Mouse (Mus musculus): Measurements from ENCODE around the gene Mterf4. TPM values are rescaled to one million over a fixed set of nuclear protein-coding genes. Genes with fewer than 3 reads are reported as not detected.
"Not testable (repeated sequence)": the region's sequence is repeated elsewhere in the genome, so short reads cannot be mapped to it uniquely, and the experiment has no call there.

The Mterf4 gene
- polyA plus RNA-seq, 1 experiment from 2014 or later, result 38.0 TPM

DNA sequence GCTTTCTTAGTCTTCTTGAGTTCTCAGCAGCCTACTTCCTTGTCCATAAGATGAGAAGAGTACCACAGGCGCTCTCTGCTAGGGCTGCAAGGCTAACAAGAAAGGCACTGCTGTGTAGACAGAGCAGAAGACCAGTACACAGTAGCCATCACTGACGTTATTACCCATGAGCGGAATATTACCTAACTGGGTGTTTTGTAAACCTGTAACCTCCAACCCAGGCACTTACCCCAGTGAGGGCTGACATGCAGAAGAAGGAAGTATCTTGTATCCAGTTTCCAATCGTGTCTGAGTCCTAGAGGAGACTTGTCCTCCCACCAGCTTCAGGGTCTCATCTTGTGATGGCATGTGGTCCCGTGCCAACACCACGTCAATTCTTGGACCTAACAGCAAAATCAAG is 18.3 kb upstream of the Mterf4 start:
- H3K27me3 ChIP-seq (ENCODE audit: control insufficient read depth, insufficient read depth, low read length), result no peaks in the 10 kb centered on the region
- no peaks in the 10 kb centered on the region for H3K9me3 ChIP-seq (ENCODE audit: control insufficient read depth, low read length)
- no peak for DNase-seq (ENCODE audit: low spot score)
- H3K4me3 ChIP-seq (ENCODE audit: low read depth, low read length), result no peak overlapping the region
- 89% methylated on average over 6 of the region's 6 CpGs for WGBS
- peaks cover 19% of the 10 kb centered on the region for H3K36me3 ChIP-seq (ENCODE audit: control insufficient read depth, insufficient read depth, low read length)
- no peak overlapping the region for H3K9ac ChIP-seq (ENCODE audit: low read length)
- H3K4me1 ChIP-seq (ENCODE audit: control insufficient read depth, insufficient read depth, low read length), result no peaks in the 10 kb centered on the region
- no peak for ATAC-seq (ENCODE audit: insufficient number of reproducible peaks, low FRiP score, low TSS enrichment, low read depth)
- no peak overlapping the region for H3K4me2 ChIP-seq (ENCODE audit: low read depth, severe bottlenecking)
- H3K27ac ChIP-seq (replicated peaks; ENCODE audit: low read depth, low read length), result no peak overlapping the region

DNA sequence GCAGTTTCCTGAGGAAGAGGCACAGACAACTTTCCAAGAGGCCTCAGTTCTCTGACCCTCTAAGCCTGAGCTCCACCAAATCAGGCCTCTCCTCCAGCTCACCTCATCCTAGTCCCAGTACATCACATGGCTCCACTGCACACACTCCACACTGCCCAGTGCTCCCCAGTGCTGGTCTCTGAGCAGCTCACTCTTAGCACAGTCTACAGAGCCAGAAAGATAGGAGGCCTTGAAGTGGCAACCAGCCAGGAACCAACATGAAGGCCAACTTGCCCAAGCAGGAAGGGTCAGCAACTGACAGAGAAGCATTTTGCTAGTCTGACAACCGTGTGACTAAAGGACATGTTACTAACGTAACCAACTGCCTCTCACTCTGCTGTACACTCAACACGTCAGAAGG is 5.1 kb downstream of the Mterf4 start:
- ATAC-seq (ENCODE audit: insufficient number of reproducible peaks, low FRiP score, low TSS enrichment, low read depth) (no peak), DNase-seq (ENCODE audit: low spot score) (no peak)
- Histone ChIP-seq H3K9me3 (ENCODE audit: control insufficient read depth, low read length) (no peaks in the 10 kb centered on the region), H3K4me1 (ENCODE audit: control insufficient read depth, insufficient read depth, low read length) (no peaks in the 10 kb centered on the region), H3K4me3 (ENCODE audit: low read depth, low read length) (no peak overlapping the region), H3K9ac (ENCODE audit: low read length) (no peak overlapping the region), H3K36me3 (ENCODE audit: control insufficient read depth, insufficient read depth, low read length) (peaks cover 25% of the 10 kb centered on the region), H3K27me3 (ENCODE audit: control insufficient read depth, insufficient read depth, low read length) (no peaks in the 10 kb centered on the region), H3K27ac (replicated peaks; ENCODE audit: low read depth, low read length) (no peak overlapping the region), H3K4me2 (ENCODE audit: low read depth, severe bottlenecking) (no peak overlapping the region)
- WGBS, result 83% methylated on average over 3 of the region's 3 CpGs

DNA sequence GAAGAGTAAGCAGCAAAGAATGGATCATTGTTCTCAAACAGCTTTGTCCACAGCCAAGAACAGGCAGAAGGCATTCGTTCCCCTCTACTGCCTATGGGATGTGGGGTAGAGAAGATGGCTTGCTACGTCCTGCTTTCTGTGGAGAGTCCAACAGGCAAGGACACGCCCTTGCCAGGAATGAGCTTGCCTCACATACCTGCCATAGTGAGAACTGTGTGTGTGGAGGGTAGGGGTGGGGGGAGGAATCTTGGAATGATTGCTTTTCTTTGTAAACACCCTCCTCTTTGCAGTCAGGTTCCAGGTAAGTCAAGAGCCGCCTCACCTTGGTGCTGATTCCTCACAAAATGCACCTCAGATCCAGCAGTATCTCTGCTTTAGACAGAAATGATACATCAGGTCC is 5.9 kb downstream of the Mterf4 start:
- H3K27me3 ChIP-seq (ENCODE audit: control insufficient read depth, insufficient read depth, low read length), result no peaks in the 10 kb centered on the region
- no peak for ATAC-seq (ENCODE audit: insufficient number of reproducible peaks, low FRiP score, low TSS enrichment, low read depth)
- 81% methylated on average over 4 of the region's 4 CpGs for WGBS
- no peak overlapping the region for H3K4me3 ChIP-seq (ENCODE audit: low read depth, low read length)
- H3K9ac ChIP-seq (ENCODE audit: low read length), result no peak overlapping the region
- no peak overlapping the region for H3K4me2 ChIP-seq (ENCODE audit: low read depth, severe bottlenecking)
- H3K9me3 ChIP-seq (ENCODE audit: control insufficient read depth, low read length), result no peaks in the 10 kb centered on the region
- H3K36me3 ChIP-seq (ENCODE audit: control insufficient read depth, insufficient read depth, low read length), result peaks cover 27% of the 10 kb centered on the region
- no peak overlapping the region for H3K27ac ChIP-seq (replicated peaks; ENCODE audit: low read depth, low read length)
- no peaks in the 10 kb centered on the region for H3K4me1 ChIP-seq (ENCODE audit: control insufficient read depth, insufficient read depth, low read length)
- DNase-seq (ENCODE audit: low spot score), result no peak

DNA sequence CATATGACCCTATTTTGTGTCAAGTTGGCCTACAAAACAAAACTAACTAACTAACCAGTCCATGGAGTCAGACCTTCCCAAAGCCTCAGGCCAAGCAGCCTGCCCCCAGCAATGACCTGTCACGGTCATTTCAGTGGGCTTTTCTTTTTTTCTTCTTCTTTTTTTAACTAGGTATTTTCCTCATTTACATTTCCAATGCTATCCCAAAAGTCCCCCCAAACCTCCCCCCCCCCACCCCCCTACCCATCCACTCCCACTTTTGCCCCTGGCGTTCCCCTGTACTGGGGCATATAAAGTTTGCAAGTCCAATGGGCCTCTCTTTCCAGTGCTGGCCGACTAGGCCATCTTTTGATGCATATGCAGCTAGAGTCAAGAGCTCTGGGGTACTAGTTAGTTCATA is 11.2 kb downstream of the Mterf4 start:
- not testable (repeated sequence) for H3K9ac ChIP-seq (ENCODE audit: low read length); ATAC-seq (ENCODE audit: insufficient number of reproducible peaks, low FRiP score, low TSS enrichment, low read depth); H3K4me3 ChIP-seq (ENCODE audit: low read depth, low read length); H3K27me3 ChIP-seq (ENCODE audit: control insufficient read depth, insufficient read depth, low read length); H3K4me1 ChIP-seq (ENCODE audit: control insufficient read depth, insufficient read depth, low read length); H3K9me3 ChIP-seq (ENCODE audit: control insufficient read depth, low read length); H3K27ac ChIP-seq (replicated peaks; ENCODE audit: low read depth, low read length); H3K4me2 ChIP-seq (ENCODE audit: low read depth, severe bottlenecking)
- H3K36me3 ChIP-seq (ENCODE audit: control insufficient read depth, insufficient read depth, low read length), result peaks cover 11% of the 10 kb centered on the region
- 79% methylated on average over 3 of the region's 3 CpGs for WGBS
- DNase-seq (ENCODE audit: low spot score), result peak; percentile 36

DNA sequence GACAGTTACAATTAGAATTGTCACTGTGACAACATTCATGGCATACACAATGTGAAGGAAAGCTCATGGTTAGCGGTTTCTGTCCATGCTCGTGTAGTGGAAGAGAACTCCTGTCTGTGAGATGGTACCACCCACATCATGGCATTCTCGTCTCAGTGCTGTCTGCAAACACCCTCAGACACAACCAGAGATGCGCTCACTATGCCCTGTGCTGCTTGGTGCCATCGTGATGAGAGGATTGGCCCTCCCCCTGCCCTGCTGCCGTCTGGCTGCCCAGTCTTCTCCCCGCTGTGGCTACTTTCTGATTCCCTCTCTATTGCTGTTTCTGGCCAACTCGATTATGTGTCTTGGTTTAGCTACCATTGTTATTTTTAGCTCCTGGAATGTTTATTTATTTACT is 13.7 kb downstream of the Mterf4 start:
- Histone ChIP-seq H3K4me1 (ENCODE audit: control insufficient read depth, insufficient read depth, low read length) (no peaks in the 10 kb centered on the region), H3K36me3 (ENCODE audit: control insufficient read depth, insufficient read depth, low read length) (peaks cover 7% of the 10 kb centered on the region), H3K27me3 (ENCODE audit: control insufficient read depth, insufficient read depth, low read length) (no peaks in the 10 kb centered on the region), H3K9me3 (ENCODE audit: control insufficient read depth, low read length) (no peaks in the 10 kb centered on the region), H3K4me2 (ENCODE audit: low read depth, severe bottlenecking) (no peak overlapping the region), H3K27ac (replicated peaks; ENCODE audit: low read depth, low read length) (no peak overlapping the region), H3K4me3 (ENCODE audit: low read depth, low read length) (no peak overlapping the region), H3K9ac (ENCODE audit: low read length) (no peak overlapping the region)
- WGBS, result 83% methylated on average over 8 of the region's 8 CpGs
- ATAC-seq (ENCODE audit: insufficient number of reproducible peaks, low FRiP score, low TSS enrichment, low read depth), result no peak
- no peak for DNase-seq (ENCODE audit: low spot score)

DNA sequence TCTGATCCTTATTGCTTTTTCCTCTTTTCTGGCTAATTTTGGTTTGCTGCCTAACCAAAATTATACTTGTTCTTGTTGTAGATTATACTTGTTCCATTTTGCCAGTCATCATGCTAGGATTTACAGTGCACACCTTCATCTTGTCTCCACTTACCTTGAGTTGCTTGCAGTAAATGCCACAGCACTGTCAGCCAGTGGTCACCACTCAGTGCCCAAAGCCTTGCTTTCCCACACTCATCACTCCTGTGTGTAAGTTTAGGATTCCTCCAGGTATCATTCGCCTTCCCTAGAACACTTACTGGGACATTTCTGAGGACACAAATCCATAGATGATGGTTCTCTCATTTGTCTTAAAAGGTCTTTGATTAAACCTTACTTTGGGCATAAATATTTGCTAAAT is 14.1 kb downstream of the Mterf4 start:
- Histone ChIP-seq H3K9ac (ENCODE audit: low read length) (no peak overlapping the region), H3K4me3 (ENCODE audit: low read depth, low read length) (no peak overlapping the region), H3K4me1 (ENCODE audit: control insufficient read depth, insufficient read depth, low read length) (no peaks in the 10 kb centered on the region), H3K27ac (replicated peaks; ENCODE audit: low read depth, low read length) (no peak overlapping the region), H3K9me3 (ENCODE audit: control insufficient read depth, low read length) (no peaks in the 10 kb centered on the region), H3K27me3 (ENCODE audit: control insufficient read depth, insufficient read depth, low read length) (no peaks in the 10 kb centered on the region), H3K4me2 (ENCODE audit: low read depth, severe bottlenecking) (no peak overlapping the region), H3K36me3 (ENCODE audit: control insufficient read depth, insufficient read depth, low read length) (peaks cover 6% of the 10 kb centered on the region; the same call in 1 of the 2 replicates)
- DNase-seq (ENCODE audit: low spot score), result no peak
- no peak for ATAC-seq (ENCODE audit: insufficient number of reproducible peaks, low FRiP score, low TSS enrichment, low read depth)
- 93% methylated on average over 1 of the region's 1 CpGs for WGBS

DNA sequence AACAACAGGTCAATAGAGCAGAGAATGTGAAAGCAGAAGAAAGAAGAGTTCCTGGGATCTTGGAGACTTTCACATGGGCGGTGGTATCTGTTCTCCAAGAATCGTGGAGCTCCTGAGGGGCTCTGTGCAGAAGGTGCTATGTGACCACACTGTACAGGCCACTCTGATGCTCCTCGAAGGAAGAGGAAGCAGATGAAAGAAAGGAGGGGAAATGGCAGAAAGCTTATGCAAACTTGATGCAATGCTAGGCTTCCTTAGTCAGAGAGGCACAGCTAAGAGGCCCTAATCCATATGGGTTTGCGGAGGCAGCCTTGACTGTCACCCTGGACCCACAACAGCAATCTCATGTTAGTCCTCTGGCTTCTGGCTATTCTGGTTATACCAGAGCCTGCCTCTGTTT is 14.8 kb downstream of the Mterf4 start:
- Histone ChIP-seq H3K4me3 (ENCODE audit: low read depth, low read length) (no peak overlapping the region), H3K4me1 (ENCODE audit: control insufficient read depth, insufficient read depth, low read length) (no peaks in the 10 kb centered on the region), H3K36me3 (ENCODE audit: control insufficient read depth, insufficient read depth, low read length) (peaks cover 5% of the 10 kb centered on the region; the same call in 1 of the 2 replicates), H3K4me2 (ENCODE audit: low read depth, severe bottlenecking) (no peak overlapping the region), H3K27ac (replicated peaks; ENCODE audit: low read depth, low read length) (no peak overlapping the region), H3K27me3 (ENCODE audit: control insufficient read depth, insufficient read depth, low read length) (no peaks in the 10 kb centered on the region), H3K9me3 (ENCODE audit: control insufficient read depth, low read length) (no peaks in the 10 kb centered on the region), H3K9ac (ENCODE audit: low read length) (no peak overlapping the region)
- no peak for DNase-seq (ENCODE audit: low spot score)
- no peak for ATAC-seq (ENCODE audit: insufficient number of reproducible peaks, low FRiP score, low TSS enrichment, low read depth)
- WGBS, result 83% methylated on average over 4 of the region's 4 CpGs

DNA sequence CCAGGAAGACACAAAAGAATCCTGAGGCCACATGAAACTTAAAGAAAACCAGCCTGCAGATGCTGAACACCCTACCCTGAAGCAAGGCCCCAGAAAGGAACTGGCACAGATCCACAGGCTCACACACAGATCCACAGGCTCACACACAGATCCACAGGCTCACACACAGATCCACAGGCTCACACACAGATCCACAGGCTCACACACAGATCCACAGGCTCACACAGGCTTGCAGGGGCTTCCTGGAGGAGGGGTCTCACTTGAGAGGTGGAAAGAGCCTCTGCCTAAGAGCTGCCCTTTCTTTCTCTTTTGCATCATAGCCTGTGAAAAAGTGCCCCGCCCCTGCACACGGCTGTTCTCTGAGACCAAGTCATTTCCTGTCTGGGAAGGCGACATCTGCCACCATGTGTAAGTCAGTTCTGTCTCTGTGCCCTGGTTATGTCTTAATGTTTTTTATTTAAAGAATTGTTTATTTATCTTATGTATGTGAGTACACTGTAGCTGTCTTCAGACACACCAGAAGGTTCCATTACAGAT is 16.0 kb downstream of the Mterf4 start:
- WGBS, result 64% methylated on average over 3 of the region's 3 CpGs
- DNase-seq (ENCODE audit: low spot score), result no peak
- Histone ChIP-seq H3K27me3 (ENCODE audit: control insufficient read depth, insufficient read depth, low read length) (no peaks in the 10 kb centered on the region), H3K9ac (ENCODE audit: low read length) (no peak overlapping the region), H3K4me2 (ENCODE audit: low read depth, severe bottlenecking) (no peak overlapping the region), H3K4me3 (ENCODE audit: low read depth, low read length) (no peak overlapping the region), H3K4me1 (ENCODE audit: control insufficient read depth, insufficient read depth, low read length) (no peaks in the 10 kb centered on the region), H3K36me3 (ENCODE audit: control insufficient read depth, insufficient read depth, low read length) (no peaks in the 10 kb centered on the region), H3K27ac (replicated peaks; ENCODE audit: low read depth, low read length) (no peak overlapping the region), H3K9me3 (ENCODE audit: control insufficient read depth, low read length) (no peaks in the 10 kb centered on the region)
- ATAC-seq (ENCODE audit: insufficient number of reproducible peaks, low FRiP score, low TSS enrichment, low read depth), result no peak

DNA sequence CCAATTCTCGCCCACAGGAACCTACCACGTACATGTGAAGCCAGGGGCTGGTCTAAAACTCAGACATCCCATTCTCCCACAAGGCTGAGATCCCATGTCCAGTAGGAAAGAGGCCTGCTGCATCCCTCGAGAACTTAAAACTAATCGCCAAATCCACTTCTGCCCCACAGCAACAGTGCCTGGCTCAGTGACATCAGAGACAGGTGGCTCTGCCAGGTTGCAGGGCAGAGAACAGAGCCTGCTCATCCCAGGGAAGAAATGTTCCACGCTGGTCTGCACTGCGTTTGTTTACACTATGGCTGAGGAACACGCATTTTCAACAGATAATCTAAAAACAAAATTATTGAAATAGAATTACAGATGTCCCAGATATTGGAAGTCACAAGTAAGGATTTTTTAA is 28.7 kb downstream of the Mterf4 start:
- Histone ChIP-seq H3K27me3 (ENCODE audit: control insufficient read depth, insufficient read depth, low read length) (no peaks in the 10 kb centered on the region), H3K9me3 (ENCODE audit: control insufficient read depth, low read length) (no peaks in the 10 kb centered on the region), H3K36me3 (ENCODE audit: control insufficient read depth, insufficient read depth, low read length) (no peaks in the 10 kb centered on the region; the same call in 1 of the 2 replicates), H3K4me2 (ENCODE audit: low read depth, severe bottlenecking) (no peak overlapping the region), H3K4me1 (ENCODE audit: control insufficient read depth, insufficient read depth, low read length) (0 out of 2 replicates have a peak, but pooled peaks cover 4% of the 10 kb centered on the region), H3K4me3 (ENCODE audit: low read depth, low read length) (no peak overlapping the region), H3K9ac (ENCODE audit: low read length) (no peak overlapping the region), H3K27ac (replicated peaks; ENCODE audit: low read depth, low read length) (no peak overlapping the region)
- DNase-seq (ENCODE audit: low spot score), result no peak
- ATAC-seq (ENCODE audit: insufficient number of reproducible peaks, low FRiP score, low TSS enrichment, low read depth), result no peak
- WGBS, result 77% methylated on average over 7 of the region's 7 CpGs
